Mouse (Mus musculus): Measurements from ENCODE around the gene Prkaca.
A peak's percentile ranks its signal among the peaks of the same experiment; 100 is the strongest.

Gene Prkaca

GRCm38 (mm10) chr8:84042066-84042947 is 69.5 kb downstream of the Prkaca start, which contains the start of gene Il27ra:
Gene Il27ra, minus strand, starts transcription at chr8:84042589.
- peak; percentile 25 for DNase-seq

GRCm38 (mm10) chr8:84042948-84043342 is 70.2 kb downstream of the Prkaca start:
- DNase-seq = no peak

GRCm38 (mm10) chr8:84044103-84044502 is 71.3 kb downstream of the Prkaca start:
- DNase-seq = no peak

- DNase-seq = no peak
Observed at GRCm38 (mm10) chr8:84044900-84045299, 72.1 kb downstream of the Prkaca start, which contains the start of gene Rln3. Gene Rln3, minus strand, starts transcription at chr8:84045000.

All from right cerebral cortex, postnatal 25 days (tissue).